Mouse (Mus musculus) limb, embryonic 10.5 days (tissue): ENCODE data around the gene Gm47841. TPM values are rescaled to one million over a fixed set of nuclear protein-coding genes. Genes with fewer than 3 reads are reported as not detected.

Source experiments
- DNase-seq: peaks from one replicate; pipeline ENCODE4 v3.0.0-alpha.2; 2017; ENCODE audit warnings: low spot score
- H3K27ac ChIP-seq: fragments of 300-500 bp; sonication (generic); 2 replicates; pipeline ENCODE4 v1.5.1; 2016; ENCODE audit warnings: mild to moderate bottlenecking
- H3K27me3 ChIP-seq: fragments of 300-500 bp; sonication (generic); 2 replicates; pipeline ENCODE4 v1.6.1; 2016; ENCODE audit warnings: low read depth, mild to moderate bottlenecking; ENCODE audit not compliant: poor library complexity, severe bottlenecking
- H3K36me3 ChIP-seq: fragments of 300-500 bp; sonication (generic); 2 replicates; pipeline ENCODE4 v1.6.1; 2016; ENCODE audit warnings: mild to moderate bottlenecking, moderate library complexity
- H3K4me1 ChIP-seq: fragments of 300-500 bp; sonication (generic); 2 replicates; pipeline ENCODE4 v1.6.1; 2016
- H3K4me3 ChIP-seq: fragments of 300-500 bp; sonication (generic); 2 replicates; pipeline ENCODE4 v1.5.1; 2016; ENCODE audit warnings: mild to moderate bottlenecking, moderate library complexity
- H3K9me3 ChIP-seq: fragments of 300-500 bp; sonication (generic); replicated peaks from 2 replicates; pipeline ENCODE4 v1.6.1; 2016; ENCODE audit warnings: mild to moderate bottlenecking
- WGBS: fragments of 180-500 bp; shearing (Covaris S2); methylation state at CpG from one replicate; pipeline ENCODE4 v1.1.7; 2016; 5-methylcytosine and 5-hydroxymethylcytosine counted together
- polyA plus RNA-seq: library from polyadenylated mRNA; unstranded; fragments of >200 nt; fragmentation: Nextera tagmentation; extraction: Ambion mirVana; gene quantifications from 2 replicates; pipeline ENCODE4 v1.2.1, GENCODE M21; 2016

Gene Gm47841
- polyA plus RNA-seq, 1 experiment from 2014 or later, result not detected

- peaks cover 90% of the 10 kb centered on the region for H3K4me1 ChIP-seq
- 79% methylated on average over 9 of the region's 9 CpGs for WGBS
- H3K4me3 ChIP-seq, result no peak overlapping the region
- H3K36me3 ChIP-seq, result no peaks in the 10 kb centered on the region
- H3K27me3 ChIP-seq, result no peaks in the 10 kb centered on the region
- H3K9me3 ChIP-seq, result no peaks in the 10 kb centered on the region
- no peak for DNase-seq
- H3K27ac ChIP-seq, result peak overlapping the region; percentile 86
Measured at GRCm38 (mm10) chr15:101080031-101080520, 32.9 kb upstream of the Gm47841 start.

- H3K36me3 ChIP-seq, result peaks cover 8% of the 10 kb centered on the region
- H3K4me3 ChIP-seq, result peak overlapping the region; percentile 97
- H3K27me3 ChIP-seq, result no peaks in the 10 kb centered on the region
- no peaks in the 10 kb centered on the region for H3K9me3 ChIP-seq
- peaks cover 92% of the 10 kb centered on the region for H3K4me1 ChIP-seq
- H3K27ac ChIP-seq, result peak overlapping the region; percentile 100
- under 1% methylated on average over 30 of the region's 30 CpGs for WGBS
- no peak for DNase-seq
Measured at GRCm38 (mm10) chr15:101078731-101079156, 31.5 kb upstream of the Gm47841 start.

GRCm38 (mm10) chr15:101077813-101078730 lies 30.9 kb upstream of the Gm47841 start, which contains the start of gene Fignl2:
Gene Fignl2 (minus strand): TSS chr15:101078567.
- Histone ChIP-seq H3K27ac (peak within 1 kb of the TSS; percentile 100), H3K9me3 (no peaks in the 10 kb centered on the region), H3K36me3 (peaks cover 15% of the 10 kb centered on the region), H3K4me1 (peaks cover 96% of the 10 kb centered on the region), H3K27me3 (no peaks in the 10 kb centered on the region), H3K4me3 (peak within 1 kb of the TSS; percentile 97)
- DNase-seq, result peak; percentile 87
- WGBS, result under 1% methylated on average over 60 of the region's 96 CpGs

GRCm38 (mm10) chr15:101077001-101077812 lies 30.0 kb upstream of the Gm47841 start:
- under 1% methylated on average over 34 of the region's 34 CpGs for WGBS
- H3K4me3 ChIP-seq, result peak overlapping the region; percentile 97
- no peaks in the 10 kb centered on the region for H3K27me3 ChIP-seq
- H3K27ac ChIP-seq, result peak overlapping the region; percentile 100
- peak; percentile 66 for DNase-seq
- peaks cover 24% of the 10 kb centered on the region for H3K36me3 ChIP-seq
- peaks cover 96% of the 10 kb centered on the region for H3K4me1 ChIP-seq
- H3K9me3 ChIP-seq, result no peaks in the 10 kb centered on the region

GRCm38 (mm10) chr15:101076071-101077000 lies 29.1 kb upstream of the Gm47841 start:
- WGBS, result 2% methylated on average over 26 of the region's 26 CpGs

GRCm38 (mm10) chr15:101075656-101076055 lies 28.5 kb upstream of the Gm47841 start:
- Histone ChIP-seq H3K36me3 (peaks cover 28% of the 10 kb centered on the region), H3K4me3 (peak overlapping the region; percentile 97), H3K9me3 (no peaks in the 10 kb centered on the region), H3K27me3 (no peaks in the 10 kb centered on the region), H3K27ac (peak overlapping the region; percentile 100), H3K4me1 (peaks cover 94% of the 10 kb centered on the region)
- DNase-seq, result no peak
- 13% methylated on average over 5 of the region's 5 CpGs for WGBS

More at GRCm38 (mm10) chr15:101076071-101077000, 29.1 kb upstream of the Gm47841 start:
- no peaks in the 10 kb centered on the region for H3K27me3 ChIP-seq
- H3K36me3 ChIP-seq, result peaks cover 25% of the 10 kb centered on the region
- peaks cover 94% of the 10 kb centered on the region for H3K4me1 ChIP-seq
- peak; percentile 63 for DNase-seq
- no peaks in the 10 kb centered on the region for H3K9me3 ChIP-seq
- peak overlapping the region; percentile 97 for H3K4me3 ChIP-seq
- H3K27ac ChIP-seq, result peak overlapping the region; percentile 100

- Histone ChIP-seq H3K27me3 (no peaks in the 10 kb centered on the region), H3K4me1 (peaks cover 94% of the 10 kb centered on the region), H3K4me3 (peak overlapping the region; percentile 97), H3K36me3 (peaks cover 31% of the 10 kb centered on the region), H3K9me3 (no peaks in the 10 kb centered on the region), H3K27ac (peak overlapping the region; percentile 100)
- DNase-seq, result no peak
- 45% methylated on average over 4 of the region's 4 CpGs for WGBS
Measured at GRCm38 (mm10) chr15:101075150-101075549, 28.0 kb upstream of the Gm47841 start.

- peaks cover 31% of the 10 kb centered on the region for H3K36me3 ChIP-seq
- H3K4me3 ChIP-seq, result no peak overlapping the region
- WGBS, result 87% methylated on average over 5 of the region's 5 CpGs
- H3K27ac ChIP-seq, result no peak overlapping the region
- H3K4me1 ChIP-seq, result peaks cover 94% of the 10 kb centered on the region
- H3K9me3 ChIP-seq, result no peaks in the 10 kb centered on the region
- H3K27me3 ChIP-seq, result no peaks in the 10 kb centered on the region
- DNase-seq, result no peak
Measured at GRCm38 (mm10) chr15:101074067-101074466, 26.9 kb upstream of the Gm47841 start.

- H3K4me1 ChIP-seq, result peaks cover 96% of the 10 kb centered on the region
- peaks cover 41% of the 10 kb centered on the region for H3K36me3 ChIP-seq
- no peak overlapping the region for H3K4me3 ChIP-seq
- 68% methylated on average over 2 of the region's 2 CpGs for whole genome bisulfite sequencing
- no peak for DNase-seq
- H3K27ac ChIP-seq, result peak overlapping the region; percentile 12; the same call in 1 of the 2 replicates
- H3K9me3 ChIP-seq, result no peaks in the 10 kb centered on the region
- no peaks in the 10 kb centered on the region for H3K27me3 ChIP-seq
Measured at GRCm38 (mm10) chr15:101072736-101073135, 25.5 kb upstream of the Gm47841 start.

GRCm38 (mm10) chr15:101070762-101071161 lies 23.6 kb upstream of the Gm47841 start:
- DNase-seq, result peak; percentile 40
- WGBS, result 21% methylated on average over 5 of the region's 5 CpGs
- Histone ChIP-seq H3K27ac (peak overlapping the region; percentile 65), H3K9me3 (no peaks in the 10 kb centered on the region), H3K4me3 (0 out of 2 replicates have a peak overlapping the region, but pooled peaks have one; percentile 10), H3K36me3 (peaks cover 55% of the 10 kb centered on the region), H3K4me1 (peaks cover 98% of the 10 kb centered on the region), H3K27me3 (no peaks in the 10 kb centered on the region)

- Histone ChIP-seq H3K27ac (peak overlapping the region; percentile 54), H3K9me3 (no peaks in the 10 kb centered on the region), H3K4me1 (peaks cover 98% of the 10 kb centered on the region), H3K36me3 (peaks cover 61% of the 10 kb centered on the region), H3K27me3 (no peaks in the 10 kb centered on the region), H3K4me3 (no peak overlapping the region)
- 57% methylated on average over 9 of the region's 9 CpGs for WGBS
- DNase-seq, result no peak
Measured at GRCm38 (mm10) chr15:101069641-101070190, 22.5 kb upstream of the Gm47841 start.
